Mouse (Mus musculus) heart, embryonic 12.5 days (tissue): ENCODE measurements around the gene Tmem127. TPM values are rescaled to one million over a fixed set of nuclear protein-coding genes. Genes with fewer than 3 reads are reported as not detected.
"Not testable (repeated sequence)": the region's sequence is repeated elsewhere in the genome, so short reads cannot be mapped to it uniquely, and the experiment has no call there.

Experiments
- ATAC-seq: fragments of 200-750 bp; cut with Nextera tagmentation; 2 replicates; pipeline ENCODE4 v1.8.0; 2017; ENCODE audit warnings: moderate TSS enrichment, moderate library complexity; ENCODE audit not compliant: insufficient number of reproducible peaks, low FRiP score
- H3K27ac ChIP-seq: fragments of 300-500 bp; sonication (generic); 2 replicates; pipeline ENCODE4 v1.5.1; 2016; ENCODE audit warnings: mild to moderate bottlenecking, moderate library complexity; ENCODE audit not compliant: poor library complexity, severe bottlenecking
- H3K27me3 ChIP-seq: fragments of 300-500 bp; sonication (generic); replicated peaks from 2 replicates; pipeline ENCODE4 v1.6.1; 2016; ENCODE audit warnings: mild to moderate bottlenecking, moderate library complexity
- H3K36me3 ChIP-seq: fragments of 300-500 bp; sonication (generic); 2 replicates; pipeline ENCODE4 v1.6.1; 2016; ENCODE audit warnings: mild to moderate bottlenecking, moderate library complexity
- H3K4me1 ChIP-seq: fragments of 300-500 bp; sonication (generic); replicated peaks from 2 replicates; pipeline ENCODE4 v1.6.1; 2016; ENCODE audit warnings: mild to moderate bottlenecking
- H3K4me2 ChIP-seq: fragments of 300-500 bp; sonication (generic); 2 replicates; pipeline ENCODE4 v1.6.1; 2016; ENCODE audit warnings: mild to moderate bottlenecking, moderate library complexity
- H3K4me3 ChIP-seq: fragments of 300-500 bp; sonication (generic); 2 replicates; pipeline ENCODE4 v1.5.1; 2016; ENCODE audit warnings: mild to moderate bottlenecking
- H3K9ac ChIP-seq: fragments of 300-500 bp; sonication (generic); 2 replicates; pipeline ENCODE4 v1.6.1; 2016; ENCODE audit warnings: mild to moderate bottlenecking, moderate library complexity
- H3K9me3 ChIP-seq: fragments of 300-500 bp; sonication (generic); replicated peaks from 2 replicates; pipeline ENCODE4 v1.6.1; 2016; ENCODE audit warnings: mild to moderate bottlenecking, moderate library complexity
- WGBS: fragments of 180-500 bp; shearing (Covaris S2); methylation state at CpG from one replicate; pipeline ENCODE4 v1.1.7; 2016; 5-methylcytosine and 5-hydroxymethylcytosine counted together
- polyA plus RNA-seq: library from polyadenylated mRNA; unstranded; fragments of >200 nt; fragmentation: Nextera tagmentation; extraction: Ambion mirVana; gene quantifications from 2 replicates; pipeline ENCODE4 v1.2.1, GENCODE M21; 2016

Tmem127 gene
- polyA plus RNA-seq, 1 experiment from 2014 or later: 24.7 TPM

DNA sequence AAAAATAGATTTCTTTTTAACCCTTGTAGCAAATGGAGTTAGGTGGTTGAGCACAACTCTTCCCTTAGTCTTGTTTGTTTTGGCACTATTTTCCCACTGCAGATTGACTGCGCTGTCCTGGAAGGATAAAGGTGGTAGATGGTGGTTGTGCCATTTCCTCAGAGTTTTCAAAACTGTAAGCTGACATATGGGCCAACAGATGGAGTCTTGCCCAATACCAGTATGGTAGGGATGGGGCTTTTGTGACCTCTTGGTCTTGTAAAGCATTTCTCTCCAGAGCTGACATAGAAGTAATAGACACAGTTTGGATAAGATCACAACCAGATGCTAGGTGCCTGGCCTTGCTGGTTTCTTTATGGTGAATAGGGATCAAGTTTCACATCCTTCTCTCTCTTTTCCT, 50.3 kb downstream of the Tmem127 start:
- no peak overlapping the region for H3K27ac ChIP-seq
- H3K36me3 ChIP-seq: peaks cover 72% of the 10 kb centered on the region
- no peaks in the 10 kb centered on the region for H3K4me1 ChIP-seq
- ATAC-seq: no peak
- 95% methylated on average over 1 of the region's 1 CpGs for WGBS
- H3K4me2 ChIP-seq: no peak overlapping the region
- H3K9ac ChIP-seq: no peak overlapping the region
- H3K27me3 ChIP-seq: no peaks in the 10 kb centered on the region
- no peak overlapping the region for H3K4me3 ChIP-seq
- no peaks in the 10 kb centered on the region for H3K9me3 ChIP-seq

DNA sequence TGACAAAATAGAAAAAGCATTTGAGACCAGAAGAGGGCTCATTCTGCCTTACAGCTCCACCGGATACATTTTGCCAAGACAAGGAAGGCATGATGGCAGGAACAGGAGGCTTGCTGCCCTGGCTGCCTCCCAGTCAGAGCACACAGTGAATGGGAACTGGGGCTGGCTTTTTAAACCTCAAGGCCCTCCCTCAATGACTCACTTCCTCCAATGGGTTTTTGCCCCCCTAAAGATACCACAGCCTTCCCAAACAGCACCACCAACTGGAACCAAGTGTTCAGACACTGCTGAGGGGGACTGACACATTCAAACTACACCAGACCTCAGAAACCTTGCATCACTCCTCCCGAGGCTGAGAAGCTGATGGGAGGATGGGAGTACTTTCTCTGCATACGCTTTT, 53.0 kb downstream of the Tmem127 start:
- Histone ChIP-seq H3K36me3 (peaks cover 55% of the 10 kb centered on the region), H3K9me3 (no peaks in the 10 kb centered on the region), H3K27ac (no peak overlapping the region), H3K4me3 (no peak overlapping the region), H3K9ac (no peak overlapping the region), H3K4me1 (no peaks in the 10 kb centered on the region), H3K27me3 (no peaks in the 10 kb centered on the region), H3K4me2 (no peak overlapping the region)
- 81% methylated on average over 3 of the region's 3 CpGs for WGBS
- ATAC-seq: no peak

DNA sequence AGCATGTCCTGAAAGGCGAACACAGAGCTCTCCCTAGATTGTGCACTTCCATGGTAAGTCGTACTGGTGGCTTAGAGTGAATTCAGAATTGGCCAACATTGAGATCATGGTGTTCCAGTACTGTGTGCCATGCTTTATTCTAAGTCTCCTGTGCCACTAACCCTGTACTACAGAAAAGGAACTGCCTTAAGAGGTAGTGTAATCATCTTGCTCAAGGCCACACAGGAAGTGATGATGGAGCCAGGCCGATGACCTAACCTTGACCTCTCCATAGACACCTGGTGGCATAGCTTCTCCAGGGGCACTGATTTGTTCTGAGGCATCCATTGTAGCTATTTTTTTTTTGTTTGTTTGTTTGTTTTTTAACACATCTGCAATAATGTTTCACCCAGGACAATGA, 54.2 kb downstream of the Tmem127 start:
- H3K4me2 ChIP-seq: no peak overlapping the region
- H3K4me3 ChIP-seq: no peak overlapping the region
- H3K27me3 ChIP-seq: no peaks in the 10 kb centered on the region
- 90% methylated on average over 3 of the region's 3 CpGs for WGBS
- H3K4me1 ChIP-seq: no peaks in the 10 kb centered on the region
- ATAC-seq: no peak
- H3K9ac ChIP-seq: no peak overlapping the region
- H3K36me3 ChIP-seq: peaks cover 44% of the 10 kb centered on the region
- no peaks in the 10 kb centered on the region for H3K9me3 ChIP-seq
- no peak overlapping the region for H3K27ac ChIP-seq

DNA sequence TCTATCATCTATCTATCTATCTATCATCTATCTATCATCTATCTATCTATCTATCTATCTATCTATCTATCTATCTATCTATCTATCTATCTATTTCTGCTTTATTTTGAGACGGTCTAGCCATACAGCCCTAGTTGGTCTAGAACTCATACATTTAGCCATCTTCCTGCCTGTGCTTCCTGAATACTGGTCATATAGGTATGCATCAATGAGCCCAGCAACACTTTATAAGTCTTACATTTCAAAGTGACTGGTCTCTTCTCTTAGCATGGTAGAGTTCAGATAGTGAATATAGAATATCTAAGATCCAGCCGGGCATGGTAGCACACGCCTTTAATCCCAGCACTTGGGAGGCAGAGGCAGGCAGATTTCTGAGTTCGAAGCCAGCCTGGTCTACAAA, 56.5 kb downstream of the Tmem127 start:
- not testable (repeated sequence) for H3K4me2 ChIP-seq, H3K27ac ChIP-seq, H3K9me3 ChIP-seq, H3K27me3 ChIP-seq, H3K4me1 ChIP-seq, H3K9ac ChIP-seq, H3K4me3 ChIP-seq, ATAC-seq
- peaks cover 21% of the 10 kb centered on the region for H3K36me3 ChIP-seq
- 82% methylated on average over 4 of the region's 4 CpGs for WGBS

DNA sequence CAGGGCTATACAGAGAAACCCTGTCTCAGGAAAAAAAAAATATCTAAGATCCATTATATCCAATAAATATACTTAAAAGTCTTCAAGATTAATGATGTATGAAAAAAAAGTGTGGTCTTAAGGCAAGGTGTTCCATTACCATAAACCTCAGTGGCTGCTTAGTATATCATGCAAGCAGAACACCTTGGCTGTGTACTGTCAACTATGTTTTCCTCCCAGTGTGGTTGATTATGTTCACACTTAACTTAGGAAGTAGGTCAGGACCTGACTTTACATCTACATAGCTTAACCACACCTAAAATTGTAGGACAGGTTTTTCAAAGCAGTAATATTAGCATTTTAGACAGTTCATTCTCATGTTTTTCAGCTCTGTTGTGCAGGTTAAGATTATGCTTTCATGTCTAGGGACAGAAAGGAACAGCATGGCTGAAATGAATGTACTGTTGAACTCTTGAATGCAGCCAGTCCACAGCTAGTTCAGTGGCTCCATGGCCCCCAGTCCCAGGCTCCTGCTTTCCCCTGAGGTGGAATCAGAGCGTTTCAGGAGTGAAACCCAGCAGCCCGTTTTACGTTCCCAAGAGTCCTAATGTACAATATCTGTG, 57.0 kb downstream of the Tmem127 start:
- H3K9me3 ChIP-seq: no peaks in the 10 kb centered on the region
- H3K4me3 ChIP-seq: no peak overlapping the region
- no peak for ATAC-seq
- no peak overlapping the region for H3K27ac ChIP-seq
- H3K9ac ChIP-seq: no peak overlapping the region
- H3K27me3 ChIP-seq: no peaks in the 10 kb centered on the region
- H3K4me1 ChIP-seq: no peaks in the 10 kb centered on the region
- peaks cover 16% of the 10 kb centered on the region for H3K36me3 ChIP-seq
- H3K4me2 ChIP-seq: no peak overlapping the region
- WGBS: 76% methylated on average over 3 of the region's 3 CpGs

DNA sequence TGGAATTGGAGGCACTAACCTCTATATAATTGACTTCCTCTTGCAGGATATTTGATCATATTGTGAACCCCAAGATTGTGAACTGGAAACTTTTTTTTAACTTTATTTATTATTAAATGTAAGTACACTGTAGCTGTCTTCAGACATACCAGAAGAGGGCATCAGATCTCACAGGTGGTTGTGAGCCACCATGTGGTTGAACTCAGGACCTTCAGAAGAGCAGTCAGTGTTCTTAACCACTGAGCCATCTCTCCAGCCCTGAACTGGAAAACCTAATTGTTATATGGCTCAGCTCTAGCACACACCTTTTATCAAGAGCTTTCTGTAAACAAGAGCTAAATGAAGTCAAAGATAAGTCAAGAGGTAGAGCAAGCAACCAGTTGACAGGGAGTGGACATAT, 58.4 kb downstream of the Tmem127 start:
- Histone ChIP-seq H3K9me3 (no peaks in the 10 kb centered on the region), H3K4me1 (no peaks in the 10 kb centered on the region), H3K9ac (no peak overlapping the region), H3K27ac (no peak overlapping the region), H3K27me3 (no peaks in the 10 kb centered on the region), H3K36me3 (peaks cover 2% of the 10 kb centered on the region), H3K4me2 (no peak overlapping the region), H3K4me3 (no peak overlapping the region)
- ATAC-seq: no peak

DNA sequence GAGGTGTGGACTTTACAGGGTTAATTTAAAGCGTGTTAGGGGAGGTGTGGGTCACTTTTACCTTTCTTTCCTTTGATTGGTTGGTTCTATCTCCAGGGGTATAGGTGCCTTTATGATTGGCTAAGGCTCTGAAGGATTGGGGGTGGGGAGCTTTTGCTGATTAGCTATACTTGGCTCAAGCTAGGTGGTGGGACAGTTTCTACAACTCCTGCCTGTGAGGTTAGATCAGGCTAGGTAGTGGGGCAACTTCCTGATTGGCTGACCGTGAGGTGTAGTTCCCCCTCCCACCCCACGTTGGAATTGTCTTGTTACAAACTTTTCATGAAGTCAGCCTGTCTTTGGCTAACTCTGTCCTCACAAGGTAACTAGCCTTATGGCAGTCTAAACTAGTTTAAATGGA, 59.5 kb downstream of the Tmem127 start:
- no peak for ATAC-seq
- Histone ChIP-seq H3K4me2 (no peak overlapping the region), H3K9ac (no peak overlapping the region), H3K27me3 (no peaks in the 10 kb centered on the region), H3K4me1 (no peaks in the 10 kb centered on the region), H3K9me3 (peaks cover 4% of the 10 kb centered on the region; the same call in 1 of the 2 replicates), H3K36me3 (no peaks in the 10 kb centered on the region; the same call in 1 of the 2 replicates), H3K4me3 (no peak overlapping the region), H3K27ac (no peak overlapping the region)
- 48% methylated on average over 3 of the region's 3 CpGs for WGBS

DNA sequence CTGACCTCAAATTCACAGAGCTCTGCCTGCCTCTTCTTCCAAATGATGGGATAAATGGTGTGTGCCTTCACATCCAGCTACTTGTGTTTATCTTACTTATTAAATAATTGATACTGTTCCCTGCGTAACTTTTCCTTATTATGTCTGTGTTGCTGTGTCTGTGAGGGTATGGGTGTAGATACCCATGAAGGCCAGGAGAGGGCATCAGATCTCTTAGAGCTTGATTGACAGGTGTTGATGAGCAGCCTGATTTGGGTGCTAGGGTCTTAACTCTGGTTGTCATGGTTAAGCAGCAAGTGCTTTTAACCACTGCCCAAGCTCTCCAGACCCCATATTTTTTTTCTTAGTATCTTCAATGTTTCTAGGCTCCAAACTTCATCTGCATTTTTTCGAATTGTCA, 61.0 kb downstream of the Tmem127 start:
- Histone ChIP-seq H3K9me3 (peaks cover 4% of the 10 kb centered on the region; the same call in 1 of the 2 replicates), H3K4me1 (no peaks in the 10 kb centered on the region), H3K4me3 (no peak overlapping the region), H3K4me2 (no peak overlapping the region), H3K36me3 (no peaks in the 10 kb centered on the region), H3K27ac (no peak overlapping the region), H3K9ac (no peak overlapping the region), H3K27me3 (no peaks in the 10 kb centered on the region)
- WGBS: 83% methylated on average over 2 of the region's 2 CpGs
- no peak for ATAC-seq

DNA sequence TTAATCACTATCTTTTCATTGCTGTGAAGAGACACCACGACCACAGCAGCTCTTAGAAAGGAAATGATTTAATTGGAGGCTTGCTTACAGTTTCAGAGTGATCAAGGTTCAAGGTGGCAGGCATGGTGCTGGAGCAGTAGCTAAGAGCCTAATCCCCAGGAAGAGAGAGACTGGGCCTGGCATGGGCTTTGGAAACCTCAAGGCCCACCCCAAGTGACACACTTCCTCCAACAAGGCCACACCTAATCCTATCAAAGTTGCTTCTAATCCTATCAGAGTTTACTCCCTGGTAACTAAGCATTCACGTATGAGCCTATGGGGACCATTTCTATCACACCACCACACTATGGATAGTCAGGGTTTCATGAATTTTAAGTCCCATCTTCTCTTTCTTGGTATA, 62.5 kb downstream of the Tmem127 start:
- Histone ChIP-seq H3K4me2 (no peak overlapping the region), H3K9me3 (peaks cover 4% of the 10 kb centered on the region; the same call in 1 of the 2 replicates), H3K36me3 (no peaks in the 10 kb centered on the region), H3K27me3 (no peaks in the 10 kb centered on the region), H3K4me3 (no peak overlapping the region), H3K9ac (no peak overlapping the region), H3K4me1 (peaks cover 6% of the 10 kb centered on the region; the same call in 1 of the 2 replicates), H3K27ac (no peak overlapping the region)
- WGBS: 43% methylated on average over 2 of the region's 2 CpGs
- no peak for ATAC-seq

DNA sequence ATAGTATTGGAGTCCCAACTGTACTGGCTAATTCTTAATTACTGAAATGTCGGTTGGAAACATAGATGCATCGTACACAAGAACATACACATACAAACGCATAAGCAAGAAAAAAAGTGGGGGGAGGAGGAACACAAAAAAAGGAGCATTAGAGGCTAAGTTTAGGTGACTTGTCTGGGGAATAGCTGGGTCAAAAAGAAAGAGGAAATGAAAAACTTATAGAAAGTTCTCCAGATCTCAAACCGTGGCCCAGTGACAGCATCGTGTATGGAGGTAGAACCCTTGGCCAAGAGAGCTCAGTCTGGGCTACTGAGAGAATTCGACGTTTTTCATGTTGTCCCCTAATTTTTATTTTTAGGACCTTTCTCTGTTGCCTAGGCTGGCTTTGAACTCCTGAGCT, 63.0 kb downstream of the Tmem127 start:
- no peak for ATAC-seq
- Histone ChIP-seq H3K36me3 (no peaks in the 10 kb centered on the region), H3K4me1 (peaks cover 6% of the 10 kb centered on the region; the same call in 1 of the 2 replicates), H3K27ac (no peak overlapping the region), H3K4me3 (no peak overlapping the region), H3K4me2 (no peak overlapping the region), H3K9ac (no peak overlapping the region), H3K9me3 (peaks cover 4% of the 10 kb centered on the region; the same call in 1 of the 2 replicates), H3K27me3 (no peaks in the 10 kb centered on the region)
- WGBS: 88% methylated on average over 7 of the region's 7 CpGs
